Mouse (Mus musculus) intestine, embryonic 16.5 days (tissue): ENCODE data around the gene Abtb2. TPM values are rescaled to one million over a fixed set of nuclear protein-coding genes. Genes with fewer than 3 reads are reported as not detected.

Experiments
- ATAC-seq: fragments of 200-750 bp; cut with Nextera tagmentation; 2 replicates; pipeline ENCODE4 v1.8.0; 2017; ENCODE audit warnings: moderate TSS enrichment, moderate library complexity
- H3K27ac ChIP-seq: fragments of 300-500 bp; sonication (generic); 2 replicates; pipeline ENCODE4 v1.5.1; 2014; ENCODE audit warnings: mild to moderate bottlenecking, low read length
- H3K27me3 ChIP-seq: fragments of 300-500 bp; sonication (generic); replicated peaks from 2 replicates; pipeline ENCODE4 v1.6.1; 2014; ENCODE audit warnings: low read length, control low read depth, mixed read lengths; ENCODE audit not compliant: control insufficient read depth, insufficient read depth
- H3K36me3 ChIP-seq: fragments of 300-500 bp; sonication (generic); 2 replicates; pipeline ENCODE4 v1.6.1; 2014; ENCODE audit warnings: low read length, control low read depth; ENCODE audit not compliant: control insufficient read depth, insufficient read depth
- H3K4me1 ChIP-seq: fragments of 300-500 bp; sonication (generic); 2 replicates; pipeline ENCODE4 v1.6.1; 2014; ENCODE audit warnings: low read length, control low read depth, mixed read lengths; ENCODE audit not compliant: control insufficient read depth, insufficient read depth
- H3K4me2 ChIP-seq: fragments of 300-500 bp; sonication (generic); 2 replicates; pipeline ENCODE4 v1.6.1; 2014; ENCODE audit warnings: low read depth, low read length, control low read depth
- H3K4me3 ChIP-seq: fragments of 300-500 bp; sonication (generic); 2 replicates; pipeline ENCODE4 v1.5.1; 2014; ENCODE audit warnings: mild to moderate bottlenecking, low read length
- H3K9ac ChIP-seq: fragments of 300-500 bp; sonication (generic); 2 replicates; pipeline ENCODE4 v1.6.1; 2014; ENCODE audit warnings: low read depth, low read length
- H3K9me3 ChIP-seq: fragments of 300-500 bp; sonication (generic); 2 replicates; pipeline ENCODE4 v1.6.1; 2016; ENCODE audit warnings: low read length, control low read depth; ENCODE audit not compliant: control insufficient read depth
- WGBS: fragments of 180-500 bp; shearing (Covaris S2); extraction: QIAGEN DNeasy Blood & Tissue Kit; methylation state at CpG from one replicate; pipeline ENCODE4 v1.1.7; 2014; 5-methylcytosine and 5-hydroxymethylcytosine counted together
- polyA plus RNA-seq: library from polyadenylated mRNA; unstranded; fragments of >200 nt; fragmentation: Nextera tagmentation; extraction: Ambion mirVana; gene quantifications from 2 replicates; pipeline ENCODE4 v1.2.1, GENCODE M21; 2015

Gene Abtb2
- polyA plus RNA-seq, 1 experiment from 2014 or later: 4.7 TPM

DNA sequence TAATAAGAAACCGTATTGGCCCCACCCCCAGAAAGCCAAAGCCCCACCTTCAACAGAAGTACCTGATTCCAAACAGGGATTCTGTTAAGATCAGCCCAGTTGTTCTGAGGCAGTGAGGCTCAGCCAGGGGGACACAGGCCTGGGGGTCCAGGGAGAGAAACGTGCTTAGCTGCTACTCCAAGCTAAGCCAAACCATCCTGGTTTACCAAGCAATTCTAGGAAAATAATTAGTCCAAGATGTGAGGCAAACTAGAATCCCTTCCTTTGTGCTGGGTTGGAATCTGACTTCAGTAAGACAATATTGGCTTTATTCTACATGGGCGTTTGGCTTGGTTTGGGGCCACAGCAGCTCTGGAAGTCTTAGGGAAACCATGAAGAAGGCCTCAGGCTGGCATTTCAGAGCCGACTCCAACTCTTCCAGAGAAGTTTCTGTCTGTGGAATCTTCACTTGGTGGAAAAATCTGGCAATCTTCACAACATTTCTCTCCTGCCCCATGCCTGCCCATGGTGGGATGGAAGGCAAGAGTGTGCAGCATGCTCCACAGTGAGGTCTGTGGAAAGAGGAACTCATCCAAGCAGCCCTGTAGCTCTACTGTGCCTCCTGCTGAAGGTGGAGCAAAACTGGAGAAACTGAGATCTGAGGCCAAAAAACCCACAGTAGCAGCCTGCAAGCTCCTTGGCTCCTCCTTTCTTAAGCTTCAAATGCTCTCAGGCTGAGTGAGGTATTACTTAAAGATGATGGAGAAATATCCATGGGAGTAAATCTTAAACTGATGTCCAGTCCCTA, 128.9 kb downstream of the Abtb2 start:
- H3K36me3 ChIP-seq: no peaks in the 10 kb centered on the region
- no peaks in the 10 kb centered on the region for H3K4me1 ChIP-seq
- no peak overlapping the region for H3K27ac ChIP-seq
- H3K4me3 ChIP-seq: no peak overlapping the region
- H3K9me3 ChIP-seq: no peaks in the 10 kb centered on the region
- H3K4me2 ChIP-seq: no peak overlapping the region
- H3K27me3 ChIP-seq: no peaks in the 10 kb centered on the region
- WGBS: 82% methylated on average over 4 of the region's 4 CpGs
- no peak overlapping the region for H3K9ac ChIP-seq
- no peak for ATAC-seq

DNA sequence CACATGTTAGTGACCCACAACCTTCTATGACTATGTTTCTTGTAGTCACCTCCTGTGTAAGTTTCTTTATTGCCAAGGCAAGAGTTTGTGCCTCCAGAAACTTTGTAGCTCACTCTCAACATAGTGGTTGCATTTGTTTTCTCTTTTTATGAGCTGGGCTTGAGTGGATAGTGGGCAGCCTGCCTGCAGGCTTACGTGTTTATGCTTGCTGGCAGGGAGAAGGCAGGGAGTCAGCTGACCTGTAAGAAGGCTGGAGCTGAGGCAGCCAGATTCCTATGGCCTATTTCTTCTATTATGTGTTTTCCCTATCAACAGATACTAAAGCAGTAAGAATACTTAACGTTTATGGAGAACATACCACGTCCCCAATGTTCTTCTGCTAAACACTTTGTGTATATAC, 130.1 kb downstream of the Abtb2 start:
- 60% methylated on average over 3 of the region's 3 CpGs for WGBS
- no peak overlapping the region for H3K4me3 ChIP-seq
- no peaks in the 10 kb centered on the region for H3K4me1 ChIP-seq
- no peaks in the 10 kb centered on the region for H3K9me3 ChIP-seq
- no peak for ATAC-seq
- no peak overlapping the region for H3K4me2 ChIP-seq
- H3K27ac ChIP-seq: no peak overlapping the region
- no peaks in the 10 kb centered on the region for H3K36me3 ChIP-seq
- H3K9ac ChIP-seq: no peak overlapping the region
- no peaks in the 10 kb centered on the region for H3K27me3 ChIP-seq

GRCm38 (mm10) chr2:103700514-103700913, 134.4 kb downstream of the Abtb2 start:
- Histone ChIP-seq H3K27me3 (no peaks in the 10 kb centered on the region), H3K4me2 (no peak overlapping the region), H3K27ac (no peak overlapping the region), H3K4me3 (no peak overlapping the region), H3K9ac (no peak overlapping the region), H3K36me3 (no peaks in the 10 kb centered on the region), H3K9me3 (no peaks in the 10 kb centered on the region), H3K4me1 (no peaks in the 10 kb centered on the region)
- ATAC-seq: no peak
- WGBS: 80% methylated on average over 12 of the region's 12 CpGs

DNA sequence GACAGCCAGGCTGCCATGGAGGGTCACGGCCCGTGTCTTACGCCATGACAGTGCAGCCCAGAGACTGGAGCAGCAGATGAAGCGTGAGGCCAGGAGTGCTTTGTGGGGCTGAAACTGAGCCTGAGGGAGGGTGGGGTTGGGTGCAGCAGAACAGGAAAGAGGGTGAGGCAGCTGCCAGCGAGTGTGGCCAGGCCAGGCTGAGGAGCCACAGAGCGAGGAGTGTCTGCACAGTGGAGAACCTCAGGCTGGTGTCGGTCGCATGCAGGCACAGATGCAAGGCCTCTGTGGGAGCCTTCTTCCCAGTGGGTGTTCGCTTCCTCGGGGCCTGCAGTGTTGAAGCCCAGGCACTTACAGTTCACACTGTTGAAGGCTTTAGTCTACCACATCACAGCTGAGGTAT, 137.2 kb downstream of the Abtb2 start:
- 77% methylated on average over 10 of the region's 10 CpGs for WGBS
- Histone ChIP-seq H3K36me3 (no peaks in the 10 kb centered on the region; the same call in 1 of the 2 replicates), H3K4me3 (no peak overlapping the region), H3K27me3 (no peaks in the 10 kb centered on the region), H3K4me1 (peaks cover 6% of the 10 kb centered on the region; the same call in 1 of the 2 replicates), H3K9me3 (no peaks in the 10 kb centered on the region), H3K9ac (no peak overlapping the region), H3K4me2 (no peak overlapping the region), H3K27ac (no peak overlapping the region)
- no peak for ATAC-seq

DNA sequence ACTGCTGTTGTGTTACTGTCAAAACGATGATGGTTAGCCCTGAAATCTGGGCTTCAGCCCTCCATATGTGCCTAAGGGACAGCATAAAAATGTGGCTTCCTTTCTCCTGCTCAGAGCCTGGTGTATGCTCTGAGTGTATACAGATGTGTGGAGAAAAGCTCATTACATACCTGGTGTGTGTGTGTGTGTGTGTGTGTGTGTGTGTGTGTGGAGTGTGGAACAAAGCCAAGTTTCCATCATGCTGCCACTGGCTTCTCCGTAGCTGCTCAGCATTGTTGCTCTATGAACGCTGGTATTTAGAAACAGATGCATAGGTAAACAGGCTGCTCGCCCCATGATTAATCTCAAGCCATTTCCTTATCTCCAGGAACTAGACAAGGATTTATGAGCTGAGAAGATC, 137.8 kb downstream of the Abtb2 start:
- no peaks in the 10 kb centered on the region for H3K9me3 ChIP-seq
- no peak for ATAC-seq
- 62% methylated on average over 4 of the region's 4 CpGs for WGBS

GRCm38 (mm10) chr2:103705826-103706225, 139.7 kb downstream of the Abtb2 start:
- WGBS: 74% methylated on average over 4 of the region's 4 CpGs
- no peaks in the 10 kb centered on the region for H3K9me3 ChIP-seq
- no peaks in the 10 kb centered on the region; the same call in 1 of the 2 replicates for H3K36me3 ChIP-seq
- H3K4me1 ChIP-seq: peaks cover 6% of the 10 kb centered on the region; the same call in 1 of the 2 replicates
- H3K27me3 ChIP-seq: no peaks in the 10 kb centered on the region
- H3K27ac ChIP-seq: no peak overlapping the region
- H3K4me2 ChIP-seq: no peak overlapping the region
- H3K9ac ChIP-seq: no peak overlapping the region
- H3K4me3 ChIP-seq: no peak overlapping the region
- ATAC-seq: 0 out of 2 replicates have a peak, but pooled peaks have one; percentile 3

More for the DNA sequence above, 137.8 kb downstream of the Abtb2 start:
- Histone ChIP-seq H3K9ac (no peak overlapping the region), H3K27ac (no peak overlapping the region), H3K27me3 (no peaks in the 10 kb centered on the region), H3K4me3 (no peak overlapping the region), H3K36me3 (no peaks in the 10 kb centered on the region; the same call in 1 of the 2 replicates), H3K4me2 (no peak overlapping the region), H3K4me1 (peaks cover 6% of the 10 kb centered on the region; the same call in 1 of the 2 replicates)

- Histone ChIP-seq H3K36me3 (no peaks in the 10 kb centered on the region; the same call in 1 of the 2 replicates), H3K9me3 (no peaks in the 10 kb centered on the region), H3K4me1 (peaks cover 6% of the 10 kb centered on the region; the same call in 1 of the 2 replicates), H3K27ac (no peak overlapping the region), H3K27me3 (no peaks in the 10 kb centered on the region), H3K4me3 (no peak overlapping the region), H3K9ac (no peak overlapping the region), H3K4me2 (no peak overlapping the region)
- 26% methylated on average over 11 of the region's 11 CpGs for WGBS
- ATAC-seq: peak; percentile 83
Observed at GRCm38 (mm10) chr2:103706226-103706625, 140.1 kb downstream of the Abtb2 start.

- Histone ChIP-seq H3K27ac (no peak overlapping the region), H3K4me2 (no peak overlapping the region), H3K36me3 (no peaks in the 10 kb centered on the region; the same call in 1 of the 2 replicates), H3K27me3 (no peaks in the 10 kb centered on the region), H3K4me3 (no peak overlapping the region), H3K9ac (no peak overlapping the region), H3K9me3 (no peaks in the 10 kb centered on the region), H3K4me1 (peaks cover 6% of the 10 kb centered on the region; the same call in 1 of the 2 replicates)
- WGBS: 84% methylated on average over 6 of the region's 6 CpGs
- no peak for ATAC-seq
Observed at GRCm38 (mm10) chr2:103707056-103707776, 141.1 kb downstream of the Abtb2 start.

- no peaks in the 10 kb centered on the region for H3K27me3 ChIP-seq
- ATAC-seq: no peak
- no peaks in the 10 kb centered on the region for H3K9me3 ChIP-seq
- H3K4me1 ChIP-seq: peaks cover 6% of the 10 kb centered on the region; the same call in 1 of the 2 replicates
- H3K27ac ChIP-seq: no peak overlapping the region
- no peaks in the 10 kb centered on the region; the same call in 1 of the 2 replicates for H3K36me3 ChIP-seq
- H3K4me2 ChIP-seq: no peak overlapping the region
- 74% methylated on average over 7 of the region's 7 CpGs for WGBS
- H3K4me3 ChIP-seq: no peak overlapping the region
- no peak overlapping the region for H3K9ac ChIP-seq
Observed at GRCm38 (mm10) chr2:103710849-103711248, 144.7 kb downstream of the Abtb2 start.
